Mouse (Mus musculus) brain, embryonic 14.5 days (tissue): ENCODE results near the gene Sntb2.

Experiments used
- CTCF ChIP-seq: fragments of 200-500 bp; IDR thresholded peaks from 2 replicates; pipeline ENCODE4 v1.5.1; 2012; ENCODE audit warnings: inconsistent platforms, mild to moderate bottlenecking, moderate library complexity, borderline replicate concordance; ENCODE audit not compliant: insufficient read depth, insufficient read length; ENCODE audit errors: extremely low read depth
- POLR2A ChIP-seq: fragments of 200-500 bp; IDR thresholded peaks from 2 replicates; pipeline ENCODE4 v1.6.1; 2012; ENCODE audit warnings: mild to moderate bottlenecking, inconsistent platforms, borderline replicate concordance; ENCODE audit not compliant: poor library complexity, insufficient read depth, insufficient read length, severe bottlenecking; ENCODE audit errors: extremely low read depth

- TF ChIP-seq CTCF: no peak
- TF ChIP-seq POLR2A: no peak
Measured at GRCm38 (mm10) chr8:106924904-106925349, 10.6 kb upstream of the Sntb2 start.
